Mouse (Mus musculus) embryonic facial prominence, embryonic 15.5 days (tissue): ENCODE results near the gene Ptprf. TPM values are rescaled to one million over a fixed set of nuclear protein-coding genes. Genes with fewer than 3 reads are reported as not detected.

ENCODE experiments used
- ATAC-seq: fragments of 200-750 bp; cut with Nextera tagmentation; 2 replicates; pipeline ENCODE4 v1.8.0; 2017; ENCODE audit warnings: low read depth, moderate TSS enrichment; ENCODE audit not compliant: insufficient number of reproducible peaks, low FRiP score, low TSS enrichment
- H3K27ac ChIP-seq: fragments of 300-500 bp; sonication (generic); replicated peaks from 2 replicates; pipeline ENCODE4 v1.5.1; 2015; ENCODE audit warnings: mild to moderate bottlenecking, inconsistent platforms
- H3K27me3 ChIP-seq: fragments of 300-500 bp; sonication (generic); 2 replicates; pipeline ENCODE4 v1.6.1; 2015; ENCODE audit warnings: inconsistent platforms
- H3K36me3 ChIP-seq: fragments of 300-500 bp; sonication (generic); 2 replicates; pipeline ENCODE4 v1.6.1; 2015; ENCODE audit warnings: mild to moderate bottlenecking, inconsistent platforms
- H3K4me1 ChIP-seq: fragments of 300-500 bp; sonication (generic); 2 replicates; pipeline ENCODE4 v1.6.1; 2015; ENCODE audit warnings: inconsistent platforms
- H3K4me2 ChIP-seq: fragments of 300-500 bp; sonication (generic); replicated peaks from 2 replicates; pipeline ENCODE4 v1.6.1; 2015; ENCODE audit warnings: mild to moderate bottlenecking, inconsistent platforms
- H3K4me3 ChIP-seq: fragments of 300-500 bp; sonication (generic); replicated peaks from 2 replicates; pipeline ENCODE4 v1.5.1; 2015; ENCODE audit warnings: mild to moderate bottlenecking, inconsistent platforms
- H3K9ac ChIP-seq: fragments of 300-500 bp; sonication (generic); 2 replicates; pipeline ENCODE4 v1.6.1; 2015; ENCODE audit warnings: inconsistent platforms
- H3K9me3 ChIP-seq: fragments of 300-500 bp; sonication (generic); replicated peaks from 2 replicates; pipeline ENCODE4 v1.6.1; 2016; ENCODE audit warnings: inconsistent platforms
- WGBS: fragments of 180-500 bp; shearing (Covaris S2); methylation state at CpG from one replicate; pipeline ENCODE4 v1.1.7; 2015; 5-methylcytosine and 5-hydroxymethylcytosine counted together
- polyA plus RNA-seq: library from polyadenylated mRNA; unstranded; fragments of >200 nt; fragmentation: Nextera tagmentation; extraction: Ambion mirVana; gene quantifications from 2 replicates; pipeline ENCODE4 v1.2.1, GENCODE M21; 2015

Ptprf gene
- polyA plus RNA-seq, 1 experiment from 2014 or later = 89.3 TPM

DNA sequence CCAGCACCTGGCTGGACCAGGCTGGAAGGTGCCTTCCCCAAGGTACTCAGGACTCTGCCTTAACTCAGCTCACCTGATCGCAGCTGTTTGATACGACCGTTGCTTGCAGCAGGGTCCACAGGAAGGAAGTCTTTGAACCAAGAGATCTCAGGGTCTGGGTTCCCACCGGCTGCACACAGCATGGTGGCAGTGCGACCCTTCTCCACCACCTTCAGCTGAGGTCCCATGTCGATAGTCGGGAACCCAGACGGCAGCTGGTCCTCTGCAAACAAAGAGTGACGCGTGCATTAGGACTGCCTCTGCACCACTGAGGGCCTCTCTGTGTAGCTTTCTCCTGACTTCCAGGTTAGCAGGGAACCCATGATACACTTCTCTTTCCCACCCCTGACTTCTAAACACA, 33.8 kb downstream of the Ptprf start:
- no peak overlapping the region for H3K27ac ChIP-seq
- peaks cover 27% of the 10 kb centered on the region for H3K4me1 ChIP-seq
- WGBS = 83% methylated on average over 10 of the region's 10 CpGs
- H3K27me3 ChIP-seq = no peaks in the 10 kb centered on the region
- H3K9ac ChIP-seq = no peak overlapping the region
- peaks cover 42% of the 10 kb centered on the region for H3K36me3 ChIP-seq
- no peaks in the 10 kb centered on the region for H3K9me3 ChIP-seq
- no peak overlapping the region for H3K4me3 ChIP-seq
- H3K4me2 ChIP-seq = no peak overlapping the region
- no peak for ATAC-seq

DNA sequence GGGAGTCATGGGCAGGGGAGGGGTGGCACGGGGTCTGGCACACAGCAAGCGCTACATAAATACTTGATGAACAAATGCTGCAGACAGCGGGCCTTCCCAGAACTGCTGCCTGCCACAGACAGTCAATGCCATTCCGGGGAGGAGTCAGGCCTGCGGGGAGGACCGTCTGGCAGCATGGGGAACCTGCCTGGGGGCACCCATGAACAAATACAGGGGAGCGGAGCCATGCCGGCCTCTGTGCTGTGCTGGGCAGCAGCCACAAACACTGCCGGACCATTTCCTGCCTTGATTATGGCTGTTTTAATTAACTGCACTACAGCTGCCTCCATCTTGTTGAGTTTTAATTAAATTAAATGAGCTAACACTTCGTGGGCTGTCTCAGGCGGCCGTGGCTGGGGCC, 35.0 kb downstream of the Ptprf start:
- no peak overlapping the region for H3K4me2 ChIP-seq
- ATAC-seq = no peak
- H3K9ac ChIP-seq = no peak overlapping the region
- no peak overlapping the region for H3K4me3 ChIP-seq
- H3K27me3 ChIP-seq = no peaks in the 10 kb centered on the region
- H3K36me3 ChIP-seq = peaks cover 54% of the 10 kb centered on the region
- no peak overlapping the region for H3K27ac ChIP-seq
- H3K4me1 ChIP-seq = peaks cover 15% of the 10 kb centered on the region
- 59% methylated on average over 12 of the region's 12 CpGs for WGBS
- no peaks in the 10 kb centered on the region for H3K9me3 ChIP-seq

DNA sequence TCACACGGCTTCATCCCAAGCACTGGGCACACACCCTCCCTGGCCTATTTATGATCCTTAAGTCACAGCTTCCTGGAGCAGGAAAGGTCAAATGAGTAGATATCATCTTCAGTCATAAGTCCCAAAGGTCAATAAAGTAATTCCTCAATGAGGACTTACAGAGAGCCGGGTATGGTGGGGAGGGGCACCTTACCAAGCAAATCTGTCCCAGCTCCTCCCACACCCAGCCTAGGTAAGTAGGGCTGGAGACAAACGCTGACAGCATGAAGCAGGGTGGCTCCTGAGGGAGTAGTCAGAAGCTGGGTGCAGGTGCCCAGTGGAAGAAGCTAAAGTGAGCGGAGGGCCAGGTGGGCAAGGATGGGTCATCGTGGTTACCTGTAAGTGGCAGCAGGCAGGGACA, 36.3 kb downstream of the Ptprf start:
- Histone ChIP-seq H3K9ac (no peak overlapping the region), H3K4me3 (no peak overlapping the region), H3K9me3 (no peaks in the 10 kb centered on the region), H3K4me2 (no peak overlapping the region), H3K4me1 (peaks cover 3% of the 10 kb centered on the region), H3K36me3 (peaks cover 65% of the 10 kb centered on the region), H3K27ac (no peak overlapping the region), H3K27me3 (no peaks in the 10 kb centered on the region)
- ATAC-seq = no peak
- 73% methylated on average over 5 of the region's 5 CpGs for WGBS

DNA sequence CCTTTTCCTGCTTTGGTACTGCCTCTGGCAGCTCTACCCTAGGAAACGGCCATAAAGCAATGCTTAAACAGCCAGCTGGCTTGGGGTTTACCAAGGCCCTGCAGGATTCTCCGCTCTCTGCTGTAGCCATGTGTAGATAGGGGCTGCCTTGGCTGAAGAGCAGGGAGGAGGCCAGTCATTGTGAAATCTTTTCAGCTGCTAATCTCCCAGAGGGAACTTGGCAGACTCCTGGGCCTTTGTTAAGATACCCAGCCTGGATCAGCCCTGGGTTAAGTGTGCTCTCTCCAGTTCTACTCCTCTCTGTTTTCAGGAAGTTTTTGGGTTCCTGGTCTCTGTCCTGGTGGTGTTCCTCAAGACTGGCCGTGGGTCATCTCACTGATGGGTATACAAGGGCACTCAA, 43.9 kb downstream of the Ptprf start:
- WGBS = 70% methylated on average over 3 of the region's 3 CpGs
- H3K9me3 ChIP-seq = no peaks in the 10 kb centered on the region
- H3K36me3 ChIP-seq = peaks cover 68% of the 10 kb centered on the region
- H3K9ac ChIP-seq = no peak overlapping the region
- H3K4me2 ChIP-seq = no peak overlapping the region
- H3K27ac ChIP-seq = peak overlapping the region; percentile 51; the same call in 1 of the 2 replicates
- peaks cover 39% of the 10 kb centered on the region for H3K4me1 ChIP-seq
- no peak for ATAC-seq
- no peaks in the 10 kb centered on the region for H3K27me3 ChIP-seq
- H3K4me3 ChIP-seq = no peak overlapping the region

DNA sequence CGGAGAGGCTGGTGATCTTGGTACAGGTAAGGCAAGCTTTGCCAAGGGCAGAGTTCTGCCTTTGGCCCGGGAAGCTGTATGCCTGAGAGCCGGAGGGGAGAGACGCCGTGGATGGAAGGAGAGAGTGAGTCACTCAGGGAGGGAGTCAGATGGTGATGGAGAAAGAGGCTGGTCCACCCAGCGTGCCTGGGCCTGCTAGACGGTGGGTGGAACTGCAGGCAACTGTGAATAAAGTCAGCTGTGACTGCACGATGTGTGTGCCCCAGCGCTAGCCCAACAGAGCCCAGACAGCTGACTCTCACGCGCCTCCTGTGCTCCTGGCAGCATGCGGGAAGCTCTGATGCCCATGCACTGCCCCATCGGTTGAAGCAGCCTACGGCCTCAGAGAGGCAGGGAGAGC, 45.4 kb downstream of the Ptprf start:
- 71% methylated on average over 14 of the region's 14 CpGs for WGBS
- no peak for ATAC-seq
- H3K27me3 ChIP-seq = no peaks in the 10 kb centered on the region
- peaks cover 39% of the 10 kb centered on the region for H3K4me1 ChIP-seq
- peak overlapping the region; percentile 58 for H3K27ac ChIP-seq
- no peaks in the 10 kb centered on the region for H3K9me3 ChIP-seq
- no peak overlapping the region for H3K4me3 ChIP-seq
- H3K4me2 ChIP-seq = no peak overlapping the region
- peaks cover 64% of the 10 kb centered on the region for H3K36me3 ChIP-seq
- H3K9ac ChIP-seq = no peak overlapping the region

DNA sequence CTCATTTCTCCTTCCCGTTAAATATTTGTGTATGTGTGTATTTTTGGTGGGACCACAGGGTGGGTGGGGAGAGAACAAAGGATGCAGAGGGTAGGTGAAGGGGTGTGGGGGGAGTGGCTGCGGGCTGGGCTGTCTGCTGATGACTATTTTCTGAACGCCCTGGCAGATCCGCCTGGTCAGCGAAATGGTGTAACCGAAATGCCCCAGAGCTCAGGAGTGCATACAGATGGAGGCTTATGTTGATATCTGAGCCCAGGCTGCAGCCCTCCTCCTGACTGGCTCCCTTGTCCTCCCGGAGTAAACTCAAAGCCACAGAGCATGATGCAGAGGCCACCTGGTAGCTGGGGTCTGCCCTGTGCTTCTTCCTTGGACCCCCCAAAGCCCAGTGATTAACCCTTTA, 47.4 kb downstream of the Ptprf start:
- no peaks in the 10 kb centered on the region for H3K9me3 ChIP-seq
- peaks cover 34% of the 10 kb centered on the region for H3K4me1 ChIP-seq
- H3K27me3 ChIP-seq = no peaks in the 10 kb centered on the region
- H3K4me2 ChIP-seq = no peak overlapping the region
- H3K36me3 ChIP-seq = peaks cover 50% of the 10 kb centered on the region
- 39% methylated on average over 7 of the region's 7 CpGs for WGBS
- no peak for ATAC-seq
- no peak overlapping the region for H3K4me3 ChIP-seq
- no peak overlapping the region for H3K9ac ChIP-seq
- H3K27ac ChIP-seq = 0 out of 2 replicates have a peak overlapping the region, but pooled peaks have one; percentile 35

DNA sequence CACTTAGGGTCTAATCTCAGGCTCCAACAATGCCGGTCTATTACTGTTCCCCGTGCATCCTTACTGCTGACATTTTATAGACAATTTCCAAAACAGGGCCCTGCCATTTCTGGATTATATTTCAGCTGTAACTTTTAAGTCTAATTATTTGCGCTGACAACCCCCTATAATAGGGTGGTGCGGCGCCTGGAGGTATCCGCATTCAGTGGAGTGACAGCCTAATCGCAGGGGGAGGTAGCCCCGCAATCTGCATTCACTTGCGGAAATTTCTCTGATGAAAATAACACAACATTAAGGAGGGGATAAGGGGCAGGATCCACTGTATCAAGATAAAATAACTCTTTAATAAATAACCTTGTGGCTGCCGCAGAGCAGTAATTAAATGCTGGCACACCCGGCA, 47.9 kb downstream of the Ptprf start:
- H3K27ac ChIP-seq = 0 out of 2 replicates have a peak overlapping the region, but pooled peaks have one; percentile 31

DNA sequence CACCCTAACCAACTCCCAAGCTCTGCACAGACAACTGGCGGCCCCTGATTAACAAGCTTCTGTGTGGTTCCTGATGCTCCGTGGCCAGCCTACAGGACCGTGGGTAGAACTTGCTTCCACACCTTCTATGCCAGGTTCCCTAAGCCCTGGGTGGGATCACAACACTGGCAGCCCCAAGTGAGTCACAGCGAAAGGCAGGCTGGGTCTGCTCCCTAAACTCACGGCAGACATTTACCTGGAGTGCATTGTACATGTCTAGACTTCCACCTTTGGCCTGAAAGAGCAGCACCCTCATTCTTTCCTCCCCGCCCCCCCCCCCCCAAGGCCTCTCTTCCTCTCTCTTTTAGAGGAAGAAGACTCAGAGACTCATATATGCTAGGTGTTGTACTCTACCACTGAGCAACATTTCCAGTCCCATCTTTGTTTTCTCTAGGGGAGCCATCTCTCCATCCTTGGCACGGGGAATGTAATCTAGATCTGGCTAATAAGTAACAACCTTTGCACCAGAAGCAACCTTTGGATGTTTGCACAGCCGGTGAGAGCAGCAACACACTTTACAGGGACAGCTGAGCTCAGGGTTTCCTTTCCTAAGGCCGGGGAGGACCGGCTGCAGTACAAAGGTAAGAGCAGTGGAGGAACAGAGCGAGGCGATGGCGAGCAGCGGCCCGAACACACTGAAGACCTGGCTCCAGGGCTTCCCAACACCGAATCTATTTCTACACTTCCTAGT, 51.1 kb downstream of the Ptprf start:
- WGBS = 81% methylated on average over 15 of the region's 16 CpGs
- ATAC-seq = no peak
- Histone ChIP-seq H3K9me3 (no peaks in the 10 kb centered on the region), H3K4me3 (no peak overlapping the region), H3K36me3 (peaks cover 53% of the 10 kb centered on the region), H3K9ac (no peak overlapping the region), H3K4me2 (no peak overlapping the region), H3K4me1 (peaks cover 21% of the 10 kb centered on the region), H3K27ac (no peak overlapping the region), H3K27me3 (no peaks in the 10 kb centered on the region)

More for the DNA sequence above, 47.9 kb downstream of the Ptprf start:
- H3K4me3 ChIP-seq = no peak overlapping the region
- peaks cover 33% of the 10 kb centered on the region for H3K4me1 ChIP-seq
- WGBS = 67% methylated on average over 11 of the region's 11 CpGs
- H3K9ac ChIP-seq = no peak overlapping the region
- H3K4me2 ChIP-seq = no peak overlapping the region
- no peaks in the 10 kb centered on the region for H3K9me3 ChIP-seq
- no peaks in the 10 kb centered on the region for H3K27me3 ChIP-seq
- ATAC-seq = no peak
- H3K36me3 ChIP-seq = peaks cover 47% of the 10 kb centered on the region

DNA sequence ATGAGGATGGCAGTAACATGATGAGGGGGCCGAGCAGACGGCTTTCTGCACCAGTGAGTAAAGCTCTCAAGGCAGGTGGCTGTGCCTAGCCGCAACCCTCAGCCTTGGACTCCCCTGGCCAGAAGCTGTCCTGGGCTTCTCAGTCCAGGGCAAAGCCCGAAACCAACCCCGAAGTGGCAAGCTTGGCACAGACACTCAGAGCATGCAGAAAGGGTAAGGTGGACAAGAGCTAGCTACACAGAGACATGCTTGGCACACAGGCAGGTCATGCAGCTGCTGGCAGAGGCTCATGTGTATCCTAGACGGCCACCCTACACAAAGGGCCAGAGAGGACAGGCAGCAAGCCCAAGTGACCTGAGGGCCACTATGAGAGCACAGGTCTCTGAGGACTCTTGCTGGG, 52.5 kb downstream of the Ptprf start:
- H3K9me3 ChIP-seq = no peaks in the 10 kb centered on the region
- H3K9ac ChIP-seq = no peak overlapping the region
- 88% methylated on average over 6 of the region's 6 CpGs for WGBS
- H3K4me1 ChIP-seq = peaks cover 7% of the 10 kb centered on the region
- H3K4me2 ChIP-seq = no peak overlapping the region
- H3K4me3 ChIP-seq = no peak overlapping the region
- H3K27me3 ChIP-seq = no peaks in the 10 kb centered on the region
- no peak for ATAC-seq
- H3K36me3 ChIP-seq = peaks cover 61% of the 10 kb centered on the region
- no peak overlapping the region for H3K27ac ChIP-seq

DNA sequence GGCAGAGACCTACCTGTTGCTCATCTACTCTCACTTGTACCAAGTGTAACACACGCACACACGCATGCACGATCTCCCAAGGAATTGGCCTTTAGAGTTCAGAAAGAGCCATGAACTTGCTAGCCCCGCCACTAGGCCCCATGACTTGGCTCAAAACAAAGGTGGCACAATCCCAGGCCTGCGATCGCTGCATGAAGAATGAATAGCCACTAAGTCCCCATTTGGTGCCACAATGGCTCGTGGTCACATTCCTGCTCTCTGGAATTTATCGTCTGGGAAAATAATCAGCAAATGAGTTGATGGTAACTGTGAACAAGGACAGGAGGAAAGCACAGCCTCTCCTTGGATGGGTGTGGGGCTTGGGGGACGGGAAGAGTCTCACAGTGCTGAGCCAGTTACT, 54.3 kb downstream of the Ptprf start:
- Histone ChIP-seq H3K9me3 (no peaks in the 10 kb centered on the region), H3K9ac (no peak overlapping the region), H3K36me3 (peaks cover 67% of the 10 kb centered on the region), H3K27ac (no peak overlapping the region), H3K4me3 (no peak overlapping the region), H3K27me3 (no peaks in the 10 kb centered on the region), H3K4me2 (no peak overlapping the region), H3K4me1 (peaks cover 2% of the 10 kb centered on the region; the same call in 1 of the 2 replicates)
- no peak for ATAC-seq
- 88% methylated on average over 9 of the region's 9 CpGs for WGBS

DNA sequence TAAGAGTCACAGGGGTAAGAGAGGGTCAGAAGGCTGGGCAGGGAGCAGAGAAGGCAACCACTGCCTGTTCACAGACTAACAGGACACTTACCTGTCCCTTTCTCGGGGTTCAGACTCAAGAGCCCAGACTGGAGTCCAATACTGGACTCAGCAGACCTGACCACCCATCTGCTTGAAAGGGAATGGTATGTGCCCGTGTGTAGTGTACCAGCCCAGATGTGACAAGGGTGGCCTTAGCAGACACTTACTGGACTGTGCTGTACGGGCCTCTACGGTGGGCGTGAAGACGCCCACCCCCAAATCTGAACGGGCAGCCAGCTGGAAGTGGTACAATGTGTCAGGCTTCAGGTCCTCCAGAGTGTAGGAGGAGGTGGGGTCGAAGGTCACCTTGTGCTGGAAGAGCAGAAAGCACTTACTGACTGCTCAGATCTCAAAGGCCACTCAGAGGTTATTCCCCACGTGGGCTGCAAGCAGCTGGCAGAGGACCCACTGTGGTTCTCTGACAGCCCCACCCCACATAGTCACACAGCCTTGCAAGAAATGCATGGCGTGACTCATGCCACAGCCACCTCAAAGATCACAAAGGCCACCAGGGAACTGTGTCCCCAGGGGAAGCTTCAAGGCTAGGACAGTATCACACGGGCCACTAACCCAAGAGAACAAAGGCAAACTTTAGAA, 56.4 kb downstream of the Ptprf start:
- H3K4me3 ChIP-seq = no peak overlapping the region
- no peak overlapping the region for H3K4me2 ChIP-seq
- no peaks in the 10 kb centered on the region for H3K27me3 ChIP-seq
- H3K36me3 ChIP-seq = peaks cover 81% of the 10 kb centered on the region
- ATAC-seq = no peak
- H3K4me1 ChIP-seq = peaks cover 6% of the 10 kb centered on the region
- no peak overlapping the region for H3K27ac ChIP-seq
- WGBS = 53% methylated on average over 11 of the region's 11 CpGs
- H3K9me3 ChIP-seq = no peaks in the 10 kb centered on the region
- no peak overlapping the region for H3K9ac ChIP-seq
